Comparison of ENCODE assay signal across 10 mouse cellular contexts in genomic region chrX:99043739-99044138, GRCm38 (mm10). TPM values are rescaled to one million over a fixed set of nuclear protein-coding genes. Genes with fewer than 3 reads are reported as not detected.
DNase-seq lines count a peak whose midpoint lies in the region; ATAC-seq and TF ChIP-seq lines count a peak whose summit lies in the region.
"Had no signal": no experiment of that assay in that cellular context is flagged by ENCODE, and none has a peak within 500 bp of the region (broad histone marks: within the 10 kb centered on the region; RNA-seq: fewer than 3 reads in every experiment).

No protein-coding gene starts in this region.

- H3K36me3 ChIP-seq in heart, embryonic 11.5 days (ENCODE audit: control insufficient read depth, insufficient read depth, low read length), result no peaks in the 10 kb centered on the region
- H3K36me3 ChIP-seq in liver, embryonic 12.5 days, result no peaks in the 10 kb centered on the region

- intact Hi-C loops in heart, postnatal 36 days (cut with DNase I), result loop anchor here (5.0 kb wide), 1 partner anchor 51 kb away; no protein-coding TSS in a partner anchor

- H3K4me1 ChIP-seq in heart, embryonic 11.5 days (ENCODE audit: control insufficient read depth, insufficient read depth, low read length), result peaks cover 12% of the 10 kb centered on the region
- H3K4me1 ChIP-seq in lung, adult 2 months (ENCODE audit: control insufficient read depth, insufficient read depth, low read length), result peaks cover 6% of the 10 kb centered on the region; the same call in 1 of the 2 replicates
- no peaks in the 10 kb centered on the region; the same call in 1 of the 2 replicates for H3K4me1 ChIP-seq in cortical plate, adult 2 months (ENCODE audit: control insufficient read depth, insufficient read depth, low read length)
- H3K4me1 ChIP-seq in liver, embryonic 12.5 days, result no peaks in the 10 kb centered on the region

- no peaks in the 10 kb centered on the region for H3K9me3 ChIP-seq in heart, embryonic 11.5 days (replicated peaks; ENCODE audit: control insufficient read depth, low read length)
- no peaks in the 10 kb centered on the region for H3K9me3 ChIP-seq in liver, embryonic 12.5 days (replicated peaks)

- WGBS in heart, embryonic 11.5 days (ENCODE audit: insufficient replicate concordance), result 57% methylated on average over 5 of the region's 5 CpGs
- 61% methylated on average over 5 of the region's 5 CpGs for WGBS in lung, adult 2 months
- 63% methylated on average over 5 of the region's 5 CpGs for WGBS in liver, embryonic 12.5 days (ENCODE audit: insufficient replicate concordance)

- peaks cover 11% of the 10 kb centered on the region; the same call in 1 of the 2 replicates for H3K27me3 ChIP-seq in heart, embryonic 11.5 days (ENCODE audit: control insufficient read depth, insufficient read depth, low read length)
- peaks cover 52% of the 10 kb centered on the region for H3K27me3 ChIP-seq in liver, embryonic 12.5 days (replicated peaks)
- H3K27me3 ChIP-seq: CH12.LX had no signal

- H3K4me3 ChIP-seq in heart, embryonic 11.5 days (ENCODE audit: low read depth, low read length), result peak overlapping the region; percentile 52
- peak overlapping the region; percentile 99 for H3K4me3 ChIP-seq in lung, adult 2 months (replicated peaks; ENCODE audit: extremely low read depth, low read depth, low read length)
- peak overlapping the region; percentile 36 for H3K4me3 ChIP-seq in cortical plate, adult 2 months (ENCODE audit: insufficient read depth, low read length)
- no peak overlapping the region; the same call in 1 of the 2 replicates for H3K4me3 ChIP-seq in liver, embryonic 12.5 days

- ATAC-seq in heart, embryonic 11.5 days (replicated peaks; ENCODE audit: insufficient number of reproducible peaks, low FRiP score, low TSS enrichment), result no peak
- ATAC-seq in liver, embryonic 12.5 days, result no peak

- 0 out of 2 replicates have a peak overlapping the region, but pooled peaks have one; percentile 69 for H3K9ac ChIP-seq in heart, embryonic 11.5 days (ENCODE audit: low read depth, low read length)
- no peak overlapping the region for H3K9ac ChIP-seq in liver, embryonic 12.5 days

- TF ChIP-seq CTCF in lung, adult 2 months (IDR thresholded peaks at IDR 0.05; ENCODE audit: insufficient read depth, low read length), result no peak
- no peak for TF ChIP-seq CTCF in cortical plate, adult 2 months (IDR thresholded peaks at IDR 0.05; ENCODE audit: extremely low read depth, insufficient read depth, low read length)

- H3K4me2 ChIP-seq in heart, embryonic 11.5 days, result peak overlapping the region; percentile 61
- H3K4me2 ChIP-seq in liver, embryonic 12.5 days, result peak overlapping the region; percentile 74; the same call in 1 of the 2 replicates

- DNase-seq in heart, postnatal 36 days, result no peak
- no peak for DNase-seq in lung, adult 2 months
- DNase-seq in lung, postnatal 4 days, result no peak
- DNase-seq in spleen, postnatal 14 days (ENCODE audit: low spot score in 2 of 2), result no peak
- no peak for DNase-seq in ovary, postnatal 36 days (ENCODE audit: low spot score)
- DNase-seq: thymus, adult 18-20 months had no signal

- TF ChIP-seq POLR2A in lung, adult 2 months (IDR thresholded peaks at IDR 0.05; ENCODE audit: borderline replicate concordance, extremely low read depth, low read depth, low read length), result no peak
- TF ChIP-seq POLR2A in cortical plate, adult 2 months (IDR thresholded peaks at IDR 0.05; ENCODE audit: extremely low read depth, insufficient read depth, low read length), result no peak

- H3K27ac ChIP-seq in heart, embryonic 11.5 days (ENCODE audit: low read depth, low read length), result no peak overlapping the region
- peak overlapping the region; percentile 71 for H3K27ac ChIP-seq in cortical plate, adult 2 months (ENCODE audit: insufficient read depth, low read length)
- H3K27ac ChIP-seq in liver, embryonic 12.5 days, result no peak overlapping the region

RNA-seq across cellular contexts. Expression of gene Stard8, which starts 40.7 kb away (rescaled TPM):
- polyA plus RNA-seq in heart, embryonic 11.5 days (2014; fragmentation: Nextera tagmentation; extraction: Ambion mirVana), result 7.9 and 11.8 TPM in 2 replicates
- total RNA-seq in heart, postnatal 36 days (2021), result 10 to 100 TPM; 31.6 to 32.2 TPM
- polyA plus RNA-seq in lung, adult 2 months (2012; rRNA removed), result 87.0 and 89.6 TPM in 2 replicates
- polyA plus RNA-seq in cortical plate, adult 2 months (2012; rRNA removed), result 31.9 and 36.8 TPM in 2 replicates
- polyA plus RNA-seq in liver, embryonic 12.5 days (2016; fragmentation: Nextera tagmentation; extraction: Ambion mirVana), result 5.2 and 6.1 TPM in 2 replicates
